Mouse (Mus musculus): ENCODE results near the gene Pate2.
A peak's percentile ranks its signal among the peaks of the same experiment; 100 is the strongest.

Gene Pate2

GRCm38 (mm10) chr9:35569571-35570534, at the start of gene Pate2, which contains the start of gene Hyls1:
Gene Pate2 (plus strand): TSS chr9:35570284.
Gene Hyls1 (minus strand): TSS chr9:35570398.
- DNase-seq (ENCODE audit: low spot score in 2 of 2), result peak; percentile 91 to 92

GRCm38 (mm10) chr9:35520631-35521348, 49.3 kb upstream of the Pate2 start:
- DNase-seq (ENCODE audit: low spot score in 2 of 2), result no peak

GRCm38 (mm10) chr9:35522241-35522640, 47.8 kb upstream of the Pate2 start:
- no peak for DNase-seq (ENCODE audit: low spot score in 2 of 2)

- no peak for DNase-seq (ENCODE audit: low spot score in 2 of 2)
These were observed 47.1 kb upstream of the Pate2 start for GRCm38 (mm10) chr9:35522821-35523515.

GRCm38 (mm10) chr9:35523541-35523940, 46.5 kb upstream of the Pate2 start:
- peak; percentile 65 for DNase-seq (ENCODE audit: low spot score in 2 of 2)

- peak; percentile 80 to 83 for DNase-seq (ENCODE audit: low spot score in 2 of 2)
These were observed 46.1 kb upstream of the Pate2 start for GRCm38 (mm10) chr9:35523941-35524411.

- DNase-seq (ENCODE audit: low spot score in 2 of 2), result no peak
These were observed 40.9 kb upstream of the Pate2 start for GRCm38 (mm10) chr9:35529141-35529540.

GRCm38 (mm10) chr9:35529796-35530195, 40.3 kb upstream of the Pate2 start:
- DNase-seq (ENCODE audit: low spot score in 2 of 2), result no peak

GRCm38 (mm10) chr9:35533266-35533665, 36.8 kb upstream of the Pate2 start:
- DNase-seq (ENCODE audit: low spot score in 2 of 2), result no peak

- DNase-seq (ENCODE audit: low spot score in 2 of 2), result peak; percentile 61 to 63
These were observed 35.0 kb upstream of the Pate2 start for GRCm38 (mm10) chr9:35535110-35535509.

GRCm38 (mm10) chr9:35535876-35536275, 34.2 kb upstream of the Pate2 start:
- DNase-seq (ENCODE audit: low spot score in 2 of 2), result no peak

- DNase-seq (ENCODE audit: low spot score in 2 of 2), result no peak
These were observed 30.9 kb upstream of the Pate2 start for GRCm38 (mm10) chr9:35539001-35539750.

GRCm38 (mm10) chr9:35541024-35541423, 29.1 kb upstream of the Pate2 start:
- no peak for DNase-seq (ENCODE audit: low spot score in 2 of 2)

GRCm38 (mm10) chr9:35541488-35541887, 28.6 kb upstream of the Pate2 start:
- peak; percentile 80 to 86 for DNase-seq (ENCODE audit: low spot score in 2 of 2)

GRCm38 (mm10) chr9:35541941-35542340, 28.1 kb upstream of the Pate2 start:
- DNase-seq (ENCODE audit: low spot score in 2 of 2), result no peak

- no peak for DNase-seq (ENCODE audit: low spot score in 2 of 2)
These were observed 26.8 kb upstream of the Pate2 start for GRCm38 (mm10) chr9:35543099-35543860.

GRCm38 (mm10) chr9:35544666-35545065, 25.4 kb upstream of the Pate2 start:
- DNase-seq (ENCODE audit: low spot score in 2 of 2), result no peak

- DNase-seq (ENCODE audit: low spot score in 2 of 2), result no peak
These were observed 24.4 kb upstream of the Pate2 start for GRCm38 (mm10) chr9:35545704-35546103.

GRCm38 (mm10) chr9:35546745-35547144, 23.3 kb upstream of the Pate2 start:
- no peak for DNase-seq (ENCODE audit: low spot score in 2 of 2)

GRCm38 (mm10) chr9:35548455-35548854, 21.6 kb upstream of the Pate2 start:
- no peak for DNase-seq (ENCODE audit: low spot score in 2 of 2)

Measured in right cerebral cortex, adult 2 months (tissue).